Mouse (Mus musculus) layer of hippocampus, adult 18-20 months (tissue): Measurements from ENCODE around the gene Clcnkb. TPM values are rescaled to one million over a fixed set of nuclear protein-coding genes. Genes with fewer than 3 reads are reported as not detected.

ENCODE experiments used
- DNase-seq, 2 experiments: peaks; one replicate each; pipeline ENCODE4 v3.0.0; 2022; ENCODE audit warnings: low spot score in 2 of 2
- total RNA-seq, 2 experiments: library from RNA; stranded (reverse); gene quantifications; 2 replicates each; pipeline ENCODE4 v1.2.3; 2021

Clcnkb gene
- total RNA-seq, 2 experiments from 2014 or later = not detected

- no peak for DNase-seq
Measured at GRCm38 (mm10) chr4:141357811-141358210, 58.0 kb downstream of the Clcnkb start.

Other genes with a start within 250 kb of the Clcnkb start
- gene Rsg1, start 202.1 kb downstream of the Clcnkb start, total RNA-seq = 1 to 10 TPM; 3.0 to 4.5 TPM
- 10 to 100 TPM; 19.3 to 19.9 TPM for gene Arhgef19, start 176.5 kb downstream of the Clcnkb start, total RNA-seq
- gene Epha2, start 114.8 kb downstream of the Clcnkb start, total RNA-seq = 1 to 10 TPM in 1 of 2 experiments, under 1 TPM in 1; 0.99 to 1.4 TPM
- gene Fam131c, start 47.8 kb downstream of the Clcnkb start, total RNA-seq = 1 to 10 TPM; 3.1 to 3.9 TPM
- gene Clcnka, start 17.3 kb downstream of the Clcnkb start, total RNA-seq = not detected
- not detected for gene Hspb7, start 4.8 kb upstream of the Clcnkb start, total RNA-seq
- 1 to 10 TPM; 2.4 to 3.9 TPM for gene Srarp, start 20.1 kb upstream of the Clcnkb start, total RNA-seq
- 10 to 100 TPM; 32.4 to 36.4 TPM for gene Zbtb17, start 28.6 kb upstream of the Clcnkb start, total RNA-seq
- gene Spen, start 122.6 kb upstream of the Clcnkb start, total RNA-seq = 10 to 100 TPM; 60.3 to 66.7 TPM
- gene Fblim1, start 190.1 kb upstream of the Clcnkb start, total RNA-seq = under 1 TPM; 0.61 to 0.74 TPM
- gene Tmem82, start 202.6 kb upstream of the Clcnkb start, total RNA-seq = under 1 TPM; 0.32 to 0.51 TPM
- 1 to 10 TPM; 4.1 to 4.2 TPM for gene Slc25a34, start 207.8 kb upstream of the Clcnkb start, total RNA-seq
- gene Plekhm2, start 248.9 kb upstream of the Clcnkb start, total RNA-seq = 10 to 100 TPM; 81.2 to 81.3 TPM